Mouse (Mus musculus): ENCODE measurements around the gene Kynu. TPM values are rescaled to one million over a fixed set of nuclear protein-coding genes. Genes with fewer than 3 reads are reported as not detected.

Gene Kynu
- total RNA-seq, 2 experiments from 2014 or later: not detected

- DNase-seq (ENCODE audit: low spot score in 2 of 2): peak in 1 of 2 experiments; percentile 24
Measured at GRCm38 (mm10) chr2:43636498-43636897, 81.4 kb downstream of the Kynu start.

GRCm38 (mm10) chr2:43646962-43647361 is 91.8 kb downstream of the Kynu start:
- DNase-seq (ENCODE audit: low spot score in 2 of 2): no peak

- no peak for DNase-seq (ENCODE audit: low spot score in 2 of 2)
Measured at GRCm38 (mm10) chr2:43669588-43669987, 114.5 kb downstream of the Kynu start.

GRCm38 (mm10) chr2:43673619-43674018 is 118.5 kb downstream of the Kynu start:
- DNase-seq (ENCODE audit: low spot score in 2 of 2): peak; percentile 71 to 89

GRCm38 (mm10) chr2:43674098-43674497 is 119.0 kb downstream of the Kynu start:
- DNase-seq (ENCODE audit: low spot score in 2 of 2): no peak

GRCm38 (mm10) chr2:43675277-43675676 is 120.1 kb downstream of the Kynu start:
- DNase-seq (ENCODE audit: low spot score in 2 of 2): no peak

- peak; percentile 12 to 49 for DNase-seq (ENCODE audit: low spot score in 2 of 2)
Measured at GRCm38 (mm10) chr2:43690402-43690801, 135.3 kb downstream of the Kynu start.

- DNase-seq (ENCODE audit: low spot score in 2 of 2): peak; percentile 17 to 78
Measured at GRCm38 (mm10) chr2:43691290-43691689, 136.2 kb downstream of the Kynu start.

- DNase-seq (ENCODE audit: low spot score in 2 of 2): no peak
Measured at GRCm38 (mm10) chr2:43695635-43696034, 140.5 kb downstream of the Kynu start.

GRCm38 (mm10) chr2:43712611-43713138 is 157.5 kb downstream of the Kynu start:
- no peak for DNase-seq (ENCODE audit: low spot score in 2 of 2)

GRCm38 (mm10) chr2:43722446-43723103 is 167.4 kb downstream of the Kynu start:
- DNase-seq (ENCODE audit: low spot score in 2 of 2): peak; percentile 72 to 88

GRCm38 (mm10) chr2:43723104-43723541 is 168.0 kb downstream of the Kynu start:
- peak in 1 of 2 experiments; percentile 22 for DNase-seq (ENCODE audit: low spot score in 2 of 2)

- DNase-seq (ENCODE audit: low spot score in 2 of 2): no peak
Measured at GRCm38 (mm10) chr2:43727181-43727580, 172.1 kb downstream of the Kynu start.

GRCm38 (mm10) chr2:43727693-43728092 is 172.6 kb downstream of the Kynu start:
- no peak for DNase-seq (ENCODE audit: low spot score in 2 of 2)

GRCm38 (mm10) chr2:43728831-43729230 is 173.7 kb downstream of the Kynu start:
- DNase-seq (ENCODE audit: low spot score in 2 of 2): no peak

Other genes with a start within 250 kb of the Kynu start
- 1 to 10 TPM; 8.7 to 9.7 TPM for gene Arhgap15, start 193.5 kb downstream of the Kynu start, total RNA-seq (2021)